Mouse (Mus musculus) cortical plate, adult 2 months (tissue): ENCODE data around the gene Vmn2r44. TPM values are rescaled to one million over a fixed set of nuclear protein-coding genes. Genes with fewer than 3 reads are reported as not detected.
"Not testable (repeated sequence)": the region's sequence is repeated elsewhere in the genome, so short reads cannot be mapped to it uniquely, and the experiment has no call there.

Experiments
- H3K27ac ChIP-seq: fragments of 200-500 bp; 2 replicates; pipeline ENCODE4 v1.5.1; 2012; ENCODE audit warnings: low read length, control low read depth, inconsistent platforms; ENCODE audit not compliant: insufficient read depth
- H3K4me1 ChIP-seq: fragments of 200-500 bp; 2 replicates; pipeline ENCODE4 v1.6.1; 2011; ENCODE audit warnings: low read length; ENCODE audit not compliant: control insufficient read depth, insufficient read depth
- H3K4me3 ChIP-seq: fragments of 200-500 bp; 2 replicates; pipeline ENCODE4 v1.5.1; 2011; ENCODE audit warnings: mild to moderate bottlenecking, low read length, control low read depth; ENCODE audit not compliant: insufficient read depth
- polyA plus RNA-seq: library from polyadenylated mRNA; depleted of rRNA; stranded (reverse); fragments of >200 nt; gene quantifications from 2 replicates; pipeline ENCODE4 v1.2.3, GENCODE M21; 2012; rRNA removed

The Vmn2r44 gene
- polyA plus RNA-seq = not detected in 2 replicates

GRCm38 (mm10) chr7:8383233-8383632 lies at the start of gene Vmn2r44:
Gene Vmn2r44, minus strand, starts transcription at chr7:8383333.
- not testable (repeated sequence) for H3K27ac ChIP-seq, H3K4me1 ChIP-seq, H3K4me3 ChIP-seq

DNA sequence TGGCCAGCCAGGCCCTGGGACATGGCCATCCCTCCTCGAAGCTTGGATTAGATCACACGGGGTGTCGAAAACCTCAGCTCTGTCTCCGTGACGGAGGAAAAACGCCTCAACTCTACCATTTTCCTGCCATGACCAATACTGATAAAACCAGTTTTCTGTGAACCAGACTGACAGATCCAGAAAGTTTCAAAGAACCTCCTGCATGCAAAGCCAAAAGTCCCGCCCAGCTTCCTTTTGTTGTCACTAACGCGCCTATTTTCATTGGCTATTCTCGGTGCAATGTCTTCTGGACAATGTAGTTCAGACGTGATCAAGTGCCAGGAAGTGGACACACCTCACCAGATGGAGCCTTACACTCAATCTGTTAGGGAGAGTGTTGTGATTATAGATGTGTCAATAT lies 25.3 kb downstream of the Vmn2r44 start:
- H3K27ac ChIP-seq, H3K4me3 ChIP-seq, H3K4me1 ChIP-seq: not testable (repeated sequence)

Other genes starting within 250 kb of the Vmn2r44 start
- gene Vmn2r41, start 221.7 kb downstream of the Vmn2r44 start, polyA plus RNA-seq = not detected in 2 replicates
- not detected in 2 replicates for gene Vmn2r42, start 183.0 kb downstream of the Vmn2r44 start, polyA plus RNA-seq
- not detected in 2 replicates for gene Vmn2r43, start 122.7 kb downstream of the Vmn2r44 start, polyA plus RNA-seq
- gene Vmn2r45, start 105.7 kb upstream of the Vmn2r44 start, polyA plus RNA-seq = not detected in 2 replicates